Mouse (Mus musculus): ENCODE results near the gene Slc16a5. TPM values are rescaled to one million over a fixed set of nuclear protein-coding genes. Genes with fewer than 3 reads are reported as not detected.

Slc16a5 gene
- polyA plus RNA-seq, 1 experiment from 2014 or later = not detected

- Histone ChIP-seq H3K4me2 (no peak overlapping the region), H3K27ac (ENCODE audit: low read depth, low read length) (no peak overlapping the region), H3K4me1 (ENCODE audit: control insufficient read depth, insufficient read depth, low read length) (no peaks in the 10 kb centered on the region), H3K36me3 (ENCODE audit: control insufficient read depth, insufficient read depth, low read length) (peaks cover 26% of the 10 kb centered on the region), H3K9me3 (ENCODE audit: control insufficient read depth, low read length) (no peaks in the 10 kb centered on the region), H3K9ac (ENCODE audit: low read length) (no peak overlapping the region), H3K4me3 (ENCODE audit: low read depth, low read length) (no peak overlapping the region), H3K27me3 (ENCODE audit: control insufficient read depth, insufficient read depth, low read length) (no peaks in the 10 kb centered on the region)
- DNase-seq (ENCODE audit: low spot score, missing footprints) (no peak), ATAC-seq (ENCODE audit: low FRiP score) (no peak)
- 81% methylated on average over 2 of the region's 2 CpGs for WGBS
These were observed 60.4 kb downstream of the Slc16a5 start for GRCm38 (mm10) chr11:115522703-115523102.

Small RNA genes within 50 kb of the gene (microRNA-seq; reads per million reads assigned to microRNA genes)
- gene Mir3968 = 0.76 reads per million

Other genes starting within 250 kb of the Slc16a5 start
- 0.04 and 0.18 TPM in 2 replicates for gene Grin2c, start 195.2 kb upstream of the Slc16a5 start, polyA plus RNA-seq (2014; fragmentation: Nextera tagmentation; extraction: Ambion mirVana)
- gene Fdxr, start 185.4 kb upstream of the Slc16a5 start, polyA plus RNA-seq (2014; fragmentation: Nextera tagmentation; extraction: Ambion mirVana) = 11.2 and 12.7 TPM in 2 replicates
- 0.23 and 0.28 TPM in 2 replicates for gene Fads6, start 164.8 kb upstream of the Slc16a5 start, polyA plus RNA-seq (2014; fragmentation: Nextera tagmentation; extraction: Ambion mirVana)
- gene Otop2, start 155.3 kb upstream of the Slc16a5 start, polyA plus RNA-seq (2014; fragmentation: Nextera tagmentation; extraction: Ambion mirVana) = not detected in 2 replicates
- 0.08 TPM in 1 of 2 replicates, not detected in the other for gene Ush1g, start 140.4 kb upstream of the Slc16a5 start, polyA plus RNA-seq (2014; fragmentation: Nextera tagmentation; extraction: Ambion mirVana)
- gene Otop3, start 127.7 kb upstream of the Slc16a5 start, polyA plus RNA-seq (2014; fragmentation: Nextera tagmentation; extraction: Ambion mirVana) = 0.18 and 0.34 TPM in 2 replicates
- 17.8 and 18.3 TPM in 2 replicates for gene Hid1, start 94.7 kb upstream of the Slc16a5 start, polyA plus RNA-seq (2014; fragmentation: Nextera tagmentation; extraction: Ambion mirVana)
- gene Cdr2l, start 80.6 kb upstream of the Slc16a5 start, polyA plus RNA-seq (2014; fragmentation: Nextera tagmentation; extraction: Ambion mirVana) = 20.6 and 20.9 TPM in 2 replicates
- gene Mrpl58, start 58.7 kb upstream of the Slc16a5 start, polyA plus RNA-seq (2014; fragmentation: Nextera tagmentation; extraction: Ambion mirVana) = 268 and 278 TPM in 2 replicates
- gene Atp5h, start 42.5 kb upstream of the Slc16a5 start, polyA plus RNA-seq (2014; fragmentation: Nextera tagmentation; extraction: Ambion mirVana) = 886 and 917 TPM in 2 replicates
- gene Kctd2, start 42.3 kb upstream of the Slc16a5 start, polyA plus RNA-seq (2014; fragmentation: Nextera tagmentation; extraction: Ambion mirVana) = 21.6 and 24.0 TPM in 2 replicates
- not detected in 2 replicates for gene Trim80, start 21.9 kb upstream of the Slc16a5 start, polyA plus RNA-seq (2014; fragmentation: Nextera tagmentation; extraction: Ambion mirVana)
- 7.7 and 7.8 TPM in 2 replicates for gene Armc7, start 13.2 kb downstream of the Slc16a5 start, polyA plus RNA-seq (2014; fragmentation: Nextera tagmentation; extraction: Ambion mirVana)
- gene Nt5c, start 29.4 kb downstream of the Slc16a5 start, polyA plus RNA-seq (2014; fragmentation: Nextera tagmentation; extraction: Ambion mirVana) = 68.3 and 69.8 TPM in 2 replicates
- gene Jpt1, start 51.9 kb downstream of the Slc16a5 start, polyA plus RNA-seq (2014; fragmentation: Nextera tagmentation; extraction: Ambion mirVana) = 954 and 958 TPM in 2 replicates
- 1,615 and 1,739 TPM in 2 replicates for gene Sumo2, start 73.8 kb downstream of the Slc16a5 start, polyA plus RNA-seq (2014; fragmentation: Nextera tagmentation; extraction: Ambion mirVana)
- gene Nup85, start 102.0 kb downstream of the Slc16a5 start, polyA plus RNA-seq (2014; fragmentation: Nextera tagmentation; extraction: Ambion mirVana) = 195 and 197 TPM in 2 replicates
- gene Mrps7, start 141.5 kb downstream of the Slc16a5 start, polyA plus RNA-seq (2014; fragmentation: Nextera tagmentation; extraction: Ambion mirVana) = 105 TPM in 2 replicates
- 18.7 and 25.1 TPM in 2 replicates for gene Gga3, start 141.6 kb downstream of the Slc16a5 start, polyA plus RNA-seq (2014; fragmentation: Nextera tagmentation; extraction: Ambion mirVana)
- 14.0 and 16.4 TPM in 2 replicates for gene Mif4gd, start 150.5 kb downstream of the Slc16a5 start, polyA plus RNA-seq (2014; fragmentation: Nextera tagmentation; extraction: Ambion mirVana)
- 20.3 and 24.0 TPM in 2 replicates for gene Slc25a19, start 165.8 kb downstream of the Slc16a5 start, polyA plus RNA-seq (2014; fragmentation: Nextera tagmentation; extraction: Ambion mirVana)
- gene Grb2, start 246.1 kb downstream of the Slc16a5 start, polyA plus RNA-seq (2014; fragmentation: Nextera tagmentation; extraction: Ambion mirVana) = 74.3 and 77.7 TPM in 2 replicates